Mouse (Mus musculus) liver, embryonic 13.5 days (tissue): Measurements from ENCODE around the gene Iqck. TPM values are rescaled to one million over a fixed set of nuclear protein-coding genes. Genes with fewer than 3 reads are reported as not detected.

ENCODE experiments used
- ATAC-seq: fragments of 200-750 bp; cut with Nextera tagmentation; 2 replicates; pipeline ENCODE4 v1.8.0; 2017; ENCODE audit warnings: low read depth, mild to moderate bottlenecking, moderate number of reproducible peaks, moderate library complexity
- DNase-seq: peaks from one replicate; pipeline ENCODE4 v3.0.0; 2022
- H3K27ac ChIP-seq: fragments of 300-500 bp; sonication (generic); 2 replicates; pipeline ENCODE4 v1.5.1; 2015; ENCODE audit warnings: moderate library complexity, mild to moderate bottlenecking, inconsistent platforms
- H3K27me3 ChIP-seq: fragments of 300-500 bp; sonication (generic); 2 replicates; pipeline ENCODE4 v1.6.1; 2015; ENCODE audit warnings: mild to moderate bottlenecking, inconsistent platforms
- H3K36me3 ChIP-seq: fragments of 300-500 bp; sonication (generic); 2 replicates; pipeline ENCODE4 v1.6.1; 2015; ENCODE audit warnings: mild to moderate bottlenecking, inconsistent platforms
- H3K4me1 ChIP-seq: fragments of 300-500 bp; sonication (generic); replicated peaks from 2 replicates; pipeline ENCODE4 v1.6.1; 2015; ENCODE audit warnings: inconsistent platforms
- H3K4me2 ChIP-seq: fragments of 300-500 bp; sonication (generic); 2 replicates; pipeline ENCODE4 v1.6.1; 2015; ENCODE audit warnings: inconsistent platforms, mild to moderate bottlenecking, moderate library complexity
- H3K4me3 ChIP-seq: fragments of 300-500 bp; sonication (generic); replicated peaks from 2 replicates; pipeline ENCODE4 v1.5.1; 2015; ENCODE audit warnings: mild to moderate bottlenecking, inconsistent platforms
- H3K9ac ChIP-seq: fragments of 300-500 bp; sonication (generic); 2 replicates; pipeline ENCODE4 v1.6.1; 2015; ENCODE audit warnings: mild to moderate bottlenecking, inconsistent platforms
- H3K9me3 ChIP-seq: fragments of 300-500 bp; sonication (generic); replicated peaks from 2 replicates; pipeline ENCODE4 v1.6.1; 2016; ENCODE audit warnings: inconsistent platforms
- WGBS: fragments of 180-500 bp; shearing (Covaris S2); methylation state at CpG from one replicate; pipeline ENCODE4 v1.1.7; 2015; ENCODE audit not compliant: insufficient replicate concordance; 5-methylcytosine and 5-hydroxymethylcytosine counted together
- polyA plus RNA-seq: library from polyadenylated mRNA; unstranded; fragments of >200 nt; fragmentation: Nextera tagmentation; extraction: Ambion mirVana; gene quantifications from 2 replicates; pipeline ENCODE4 v1.2.1, GENCODE M21; 2015

The Iqck gene
- polyA plus RNA-seq, 1 experiment from 2014 or later: 0.18 TPM

DNA sequence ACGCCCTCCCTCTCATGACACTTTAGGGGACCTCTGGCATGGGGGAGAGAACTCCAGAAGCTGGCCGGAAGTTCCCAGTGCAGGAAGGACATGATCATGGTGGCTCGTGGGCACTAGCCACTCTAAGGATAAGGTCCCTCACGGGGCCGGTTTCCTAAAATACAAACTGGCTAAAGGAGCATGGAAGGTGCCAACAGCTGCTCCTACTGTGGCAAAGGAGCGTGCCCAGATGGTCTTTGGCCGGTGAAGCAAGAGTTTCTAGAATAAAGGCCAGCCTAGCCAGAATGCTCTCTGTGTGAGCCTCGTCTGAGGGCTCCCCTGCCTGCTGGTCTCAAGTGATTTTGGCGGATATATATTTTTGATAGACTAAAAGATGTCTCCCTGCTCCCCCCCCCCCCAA, 124.2 kb downstream of the Iqck start:
- H3K9ac ChIP-seq: no peak overlapping the region

DNA sequence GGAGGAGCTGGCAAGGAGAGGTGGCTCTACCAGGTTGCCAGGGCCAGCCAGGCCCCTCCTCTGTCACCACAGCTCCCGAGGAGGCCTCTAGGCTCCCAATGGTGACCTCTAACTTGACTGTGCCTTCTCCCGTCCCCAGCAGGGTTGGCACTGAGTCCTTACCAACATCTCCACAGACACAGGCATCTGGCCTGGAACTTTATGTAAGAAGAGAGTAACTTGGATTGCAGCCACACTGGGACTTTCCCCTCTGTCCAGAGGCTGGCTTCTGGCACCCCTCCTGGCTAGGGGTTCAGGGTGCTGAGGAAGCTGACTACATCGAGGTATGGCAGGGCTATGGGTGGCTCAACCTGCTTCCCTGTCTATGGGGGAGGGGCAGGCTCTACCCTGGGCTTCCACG, 125.8 kb downstream of the Iqck start:
- Histone ChIP-seq H3K36me3 (no peaks in the 10 kb centered on the region), H3K9ac (no peak overlapping the region), H3K27ac (no peak overlapping the region), H3K4me3 (no peak overlapping the region), H3K4me2 (no peak overlapping the region), H3K4me1 (no peaks in the 10 kb centered on the region), H3K27me3 (no peaks in the 10 kb centered on the region), H3K9me3 (no peaks in the 10 kb centered on the region)
- 45% methylated on average over 4 of the region's 4 CpGs for WGBS
- ATAC-seq (no peak), DNase-seq (no peak)

More for the DNA sequence above, 124.2 kb downstream of the Iqck start:
- DNase-seq: no peak
- Histone ChIP-seq H3K9me3 (no peaks in the 10 kb centered on the region), H3K4me3 (no peak overlapping the region), H3K27ac (no peak overlapping the region), H3K4me1 (no peaks in the 10 kb centered on the region), H3K27me3 (no peaks in the 10 kb centered on the region), H3K36me3 (no peaks in the 10 kb centered on the region), H3K4me2 (no peak overlapping the region)
- 51% methylated on average over 9 of the region's 9 CpGs for WGBS
- ATAC-seq: no peak

DNA sequence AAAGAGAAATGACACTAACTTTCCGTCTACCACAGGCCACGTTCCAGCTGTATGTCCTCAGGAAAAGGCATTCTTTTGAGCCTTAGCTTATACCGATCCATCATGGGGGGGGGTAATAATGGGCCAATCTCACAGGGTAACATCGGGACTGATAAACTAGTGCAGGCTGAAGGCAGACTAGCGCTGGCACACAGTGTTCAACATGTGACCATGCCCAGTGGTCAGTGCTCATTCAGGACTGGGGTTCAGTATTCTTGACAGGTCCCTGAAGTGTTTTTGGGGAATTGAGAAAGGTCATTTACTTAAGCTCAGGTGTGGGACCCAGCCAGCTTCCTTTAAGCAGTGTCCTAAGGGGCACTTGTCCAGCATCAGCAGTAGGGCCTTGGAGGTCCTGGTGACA, 126.3 kb downstream of the Iqck start:
- H3K9me3 ChIP-seq: no peaks in the 10 kb centered on the region
- no peak overlapping the region for H3K4me3 ChIP-seq
- H3K27me3 ChIP-seq: no peaks in the 10 kb centered on the region
- no peak overlapping the region for H3K27ac ChIP-seq
- no peaks in the 10 kb centered on the region for H3K4me1 ChIP-seq
- DNase-seq (no peak), ATAC-seq (no peak)
- H3K36me3 ChIP-seq: no peaks in the 10 kb centered on the region
- no peak overlapping the region for H3K4me2 ChIP-seq
- H3K9ac ChIP-seq: no peak overlapping the region
- 69% methylated on average over 5 of the region's 5 CpGs for WGBS

DNA sequence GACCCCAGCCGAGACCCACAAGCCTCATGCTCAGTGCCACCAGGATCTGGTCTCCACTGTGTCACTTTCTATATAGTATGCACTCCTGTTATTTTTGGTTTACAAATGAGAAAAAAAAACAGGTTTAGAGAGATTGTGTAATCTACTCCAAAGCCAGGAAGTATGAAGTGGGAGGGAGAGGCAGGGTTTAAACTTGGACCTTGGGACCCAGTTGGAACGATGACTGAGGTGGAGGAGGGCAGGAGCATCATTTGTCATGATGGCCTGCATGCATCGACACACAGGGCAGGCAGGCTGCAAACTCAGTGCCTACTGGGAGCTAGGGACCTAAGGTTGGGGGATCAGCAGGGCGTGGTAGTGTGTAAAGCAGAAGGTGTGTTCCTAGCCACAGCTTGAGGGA, 127.0 kb downstream of the Iqck start:
- Histone ChIP-seq H3K27ac (no peak overlapping the region), H3K36me3 (no peaks in the 10 kb centered on the region), H3K9ac (no peak overlapping the region), H3K4me2 (no peak overlapping the region), H3K4me1 (no peaks in the 10 kb centered on the region), H3K27me3 (no peaks in the 10 kb centered on the region), H3K4me3 (no peak overlapping the region), H3K9me3 (no peaks in the 10 kb centered on the region)
- DNase-seq (no peak), ATAC-seq (peak; percentile 31; the same call in 1 of the 2 replicates)
- 61% methylated on average over 4 of the region's 4 CpGs for WGBS

DNA sequence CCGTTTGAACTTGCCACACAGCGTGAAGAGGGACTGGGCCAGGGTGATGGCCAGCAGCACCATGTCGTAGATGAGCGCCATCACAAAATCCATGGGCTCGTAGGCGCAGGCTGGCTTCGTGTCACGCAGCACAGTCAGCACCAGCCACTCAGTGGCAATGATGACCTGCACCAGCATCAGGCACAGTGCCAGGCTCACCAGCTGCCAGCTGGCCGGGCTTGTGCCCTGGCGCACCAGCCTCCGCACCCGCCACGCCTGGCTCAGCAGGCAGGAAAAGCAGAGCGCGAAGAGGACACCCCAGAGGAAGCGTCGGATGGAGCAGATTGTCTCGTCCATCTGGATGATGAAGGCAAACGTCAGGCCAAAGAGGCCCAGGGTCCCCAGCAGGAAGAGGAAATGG, 128.4 kb downstream of the Iqck start:
- Histone ChIP-seq H3K4me3 (no peak overlapping the region), H3K9ac (no peak overlapping the region), H3K27ac (no peak overlapping the region), H3K4me2 (no peak overlapping the region), H3K4me1 (no peaks in the 10 kb centered on the region), H3K27me3 (no peaks in the 10 kb centered on the region), H3K36me3 (no peaks in the 10 kb centered on the region), H3K9me3 (no peaks in the 10 kb centered on the region)
- WGBS: 73% methylated on average over 19 of the region's 19 CpGs
- ATAC-seq (0 out of 2 replicates have a peak, but pooled peaks have one; percentile 29), DNase-seq (no peak)

DNA sequence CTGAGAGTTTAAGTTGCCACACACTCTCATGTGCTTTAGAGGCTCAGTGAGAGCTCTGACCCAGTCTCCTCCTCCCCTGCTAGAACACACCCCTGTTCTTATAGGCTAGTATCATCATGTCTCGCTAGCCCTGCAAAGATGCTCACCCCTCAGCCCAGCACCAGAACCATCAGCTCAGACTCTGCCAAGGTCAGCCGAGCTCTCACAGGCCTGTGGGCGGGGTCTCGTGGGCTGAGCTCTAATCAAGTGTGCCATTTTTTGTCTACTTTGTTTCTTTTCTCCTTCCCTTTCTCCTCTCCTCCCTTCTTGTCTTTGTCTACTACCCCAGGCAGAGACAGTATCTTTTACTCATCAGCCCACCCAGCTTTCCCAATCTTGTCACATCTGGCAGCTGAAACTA, 130.2 kb downstream of the Iqck start:
- Histone ChIP-seq H3K9me3 (no peaks in the 10 kb centered on the region), H3K4me3 (no peak overlapping the region), H3K9ac (no peak overlapping the region), H3K27ac (no peak overlapping the region), H3K27me3 (no peaks in the 10 kb centered on the region), H3K4me2 (no peak overlapping the region), H3K36me3 (no peaks in the 10 kb centered on the region), H3K4me1 (no peaks in the 10 kb centered on the region)
- no peak for ATAC-seq
- WGBS: 50% methylated on average over 4 of the region's 4 CpGs
- DNase-seq: no peak

DNA sequence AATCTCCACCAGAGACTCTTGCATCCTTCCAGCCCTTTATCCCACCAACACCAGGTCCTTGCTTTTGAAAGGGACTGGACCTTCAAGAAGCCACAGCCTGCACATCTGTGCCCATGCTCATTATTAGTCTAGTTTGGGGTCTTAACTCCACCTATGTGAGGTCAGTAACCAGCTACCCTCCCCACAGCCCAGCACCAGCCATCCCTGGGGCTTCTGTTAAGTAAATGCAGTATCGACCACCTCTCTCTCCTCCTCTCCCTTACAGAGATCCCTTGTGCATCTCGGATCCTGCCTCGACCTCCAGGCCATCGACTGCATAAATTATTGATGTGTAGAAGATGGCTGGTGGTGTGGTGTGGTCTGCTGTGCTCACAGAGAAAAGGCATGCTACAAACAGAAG, 130.8 kb downstream of the Iqck start:
- 60% methylated on average over 4 of the region's 4 CpGs for WGBS

DNA sequence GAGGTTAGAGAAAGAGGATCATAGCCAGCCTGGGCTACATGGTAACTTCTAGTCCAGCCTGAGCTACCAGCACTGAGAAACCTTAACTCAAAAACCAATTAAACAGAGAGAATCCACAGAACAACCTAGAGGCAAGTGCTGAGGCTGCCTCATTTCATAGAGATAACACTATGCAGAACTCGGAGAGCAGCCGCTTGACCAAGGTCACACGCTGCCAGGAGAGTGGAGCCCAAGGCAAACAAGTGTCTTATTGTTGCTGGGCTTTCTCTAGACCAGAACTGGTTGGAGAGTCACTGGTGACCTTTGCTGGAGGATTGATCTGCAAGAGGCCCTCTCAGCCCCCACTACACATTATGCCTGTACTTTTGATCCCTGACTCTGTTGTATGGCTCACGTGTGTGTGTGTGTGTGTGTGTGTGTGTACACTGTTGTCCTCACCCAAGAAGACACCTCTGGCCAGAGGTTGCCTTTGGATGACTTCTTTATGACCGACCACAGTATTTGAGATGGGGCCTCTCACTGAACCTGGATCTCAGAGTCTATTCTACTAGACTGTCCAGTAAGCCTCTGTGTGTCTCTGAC, 133.8 kb downstream of the Iqck start:
- Histone ChIP-seq H3K4me1 (peaks cover 3% of the 10 kb centered on the region; the same call in 1 of the 2 replicates), H3K27ac (no peak overlapping the region), H3K9ac (no peak overlapping the region), H3K36me3 (no peaks in the 10 kb centered on the region), H3K4me2 (no peak overlapping the region), H3K4me3 (no peak overlapping the region), H3K9me3 (no peaks in the 10 kb centered on the region), H3K27me3 (peaks cover 23% of the 10 kb centered on the region)
- no peak for DNase-seq
- 56% methylated on average over 5 of the region's 5 CpGs for WGBS
- ATAC-seq: no peak

More for the DNA sequence above, 130.8 kb downstream of the Iqck start:
- no peaks in the 10 kb centered on the region for H3K9me3 ChIP-seq
- no peak overlapping the region for H3K27ac ChIP-seq
- H3K4me2 ChIP-seq: no peak overlapping the region
- H3K9ac ChIP-seq: no peak overlapping the region
- no peak for DNase-seq
- ATAC-seq: no peak
- no peak overlapping the region for H3K4me3 ChIP-seq
- H3K4me1 ChIP-seq: no peaks in the 10 kb centered on the region
- no peaks in the 10 kb centered on the region for H3K27me3 ChIP-seq
- H3K36me3 ChIP-seq: no peaks in the 10 kb centered on the region

DNA sequence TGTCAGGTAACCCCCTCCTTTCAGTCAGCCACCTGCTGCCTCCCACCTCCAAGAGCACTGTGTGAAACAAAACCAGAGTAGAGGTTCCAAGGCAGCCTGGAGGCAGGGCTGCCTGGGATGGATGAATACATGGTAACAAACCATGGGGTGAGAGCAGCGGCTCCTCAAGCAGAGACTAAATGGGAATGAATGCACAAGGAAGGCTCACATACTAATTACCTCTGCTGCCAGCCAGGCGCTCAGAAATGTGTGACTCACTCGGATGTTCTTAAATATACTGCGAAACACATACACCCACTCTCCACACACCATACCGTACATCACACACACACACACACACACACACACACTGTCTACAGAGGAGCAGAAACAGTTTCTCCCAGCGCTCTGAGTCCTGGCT, 134.7 kb downstream of the Iqck start:
- peaks cover 13% of the 10 kb centered on the region for H3K4me1 ChIP-seq
- no peak overlapping the region for H3K4me2 ChIP-seq
- H3K9ac ChIP-seq: no peak overlapping the region
- DNase-seq (no peak), ATAC-seq (no peak)
- H3K9me3 ChIP-seq: no peaks in the 10 kb centered on the region
- WGBS: 65% methylated on average over 6 of the region's 6 CpGs
- H3K27me3 ChIP-seq: peaks cover 32% of the 10 kb centered on the region
- H3K36me3 ChIP-seq: no peaks in the 10 kb centered on the region
- H3K4me3 ChIP-seq: no peak overlapping the region
- no peak overlapping the region for H3K27ac ChIP-seq

DNA sequence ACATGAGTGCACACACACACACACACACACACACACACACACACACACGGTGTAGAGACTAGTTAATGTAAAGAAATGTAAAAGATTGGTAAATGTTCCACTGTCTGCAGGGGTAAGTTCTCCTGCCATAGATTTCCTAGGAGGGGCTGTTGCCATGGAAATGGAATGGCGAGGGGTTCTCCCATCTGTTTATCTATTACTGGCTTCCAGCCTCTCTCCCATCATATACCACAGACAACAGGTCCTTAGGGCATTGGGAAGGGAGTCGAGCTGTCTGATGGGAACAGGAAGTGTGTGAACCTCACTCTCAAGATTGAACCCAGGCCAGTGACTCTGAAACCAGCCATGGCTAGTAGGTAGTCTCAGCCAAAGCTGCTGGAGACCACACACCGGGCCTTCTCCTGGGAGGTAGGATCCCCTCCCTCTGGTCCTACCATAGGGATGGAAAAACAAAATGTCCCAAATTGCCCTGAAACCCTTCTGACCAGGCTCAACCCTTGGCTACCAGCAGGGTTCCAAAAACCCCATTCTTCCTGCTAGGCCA, 135.9 kb downstream of the Iqck start:
- Histone ChIP-seq H3K9ac (no peak overlapping the region), H3K9me3 (no peaks in the 10 kb centered on the region), H3K4me1 (peaks cover 18% of the 10 kb centered on the region), H3K4me3 (no peak overlapping the region), H3K27ac (no peak overlapping the region), H3K27me3 (peaks cover 41% of the 10 kb centered on the region), H3K4me2 (no peak overlapping the region), H3K36me3 (no peaks in the 10 kb centered on the region)
- ATAC-seq (no peak), DNase-seq (no peak)
- WGBS: 41% methylated on average over 4 of the region's 4 CpGs

DNA sequence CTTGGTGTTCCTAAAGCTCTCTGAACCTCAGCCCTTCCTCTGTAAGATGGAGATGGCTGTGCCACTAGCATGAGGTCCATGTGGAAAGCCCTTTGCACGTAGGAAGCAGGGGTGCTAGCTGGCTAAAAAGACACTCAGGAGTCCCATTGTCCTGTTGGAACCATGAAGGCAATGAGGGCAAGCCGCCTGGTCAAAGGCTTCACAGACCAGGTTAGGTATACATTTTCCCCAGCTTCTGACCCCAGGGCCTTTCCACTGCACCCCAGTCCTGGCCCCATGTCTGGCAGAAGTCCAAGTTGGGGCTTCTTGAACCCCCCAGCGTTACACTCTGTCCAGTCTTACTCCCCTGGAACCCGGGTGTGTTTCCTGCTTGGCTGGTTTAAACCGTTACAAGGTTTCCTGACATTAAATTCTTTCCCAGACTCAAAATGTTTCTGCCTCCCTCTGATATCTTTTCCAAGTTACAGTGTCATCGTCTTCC, 136.6 kb downstream of the Iqck start:
- DNase-seq (no peak), ATAC-seq (no peak)
- Histone ChIP-seq H3K27ac (no peak overlapping the region), H3K4me3 (no peak overlapping the region), H3K9me3 (no peaks in the 10 kb centered on the region), H3K36me3 (no peaks in the 10 kb centered on the region), H3K4me1 (peaks cover 18% of the 10 kb centered on the region), H3K4me2 (no peak overlapping the region), H3K9ac (no peak overlapping the region), H3K27me3 (peaks cover 41% of the 10 kb centered on the region)
- WGBS: 33% methylated on average over 6 of the region's 6 CpGs
